Mouse (Mus musculus): ENCODE results near the gene Kcnk13. TPM values are rescaled to one million over a fixed set of nuclear protein-coding genes. Genes with fewer than 3 reads are reported as not detected.

Gene Kcnk13
- 0.23 and 0.43 TPM in 2 replicates for polyA plus RNA-seq (2015; fragmentation: Nextera tagmentation; extraction: Ambion mirVana)

- no peak for ATAC-seq (ENCODE audit: extremely low read depth, insufficient number of reproducible peaks, low FRiP score, low TSS enrichment)
- Histone ChIP-seq H3K4me1 (peaks cover 36% of the 10 kb centered on the region), H3K4me2 (peak within 1 kb of the TSS; percentile 89), H3K9me3 (no peaks in the 10 kb centered on the region), H3K9ac (peak within 1 kb of the TSS; percentile 70), H3K27ac (replicated peaks) (no peak within 1 kb of the TSS), H3K4me3 (peak within 1 kb of the TSS; percentile 59), H3K36me3 (no peaks in the 10 kb centered on the region), H3K27me3 (replicated peaks) (peaks cover 85% of the 10 kb centered on the region)
- WGBS, result 2% methylated on average over 39 of the region's 39 CpGs
These were observed at the start of gene Kcnk13 for GRCm38 (mm10) chr12:99964301-99965202. Gene Kcnk13 (plus strand): TSS chr12:99964499.

- no peaks in the 10 kb centered on the region for H3K9me3 ChIP-seq
- peak overlapping the region; percentile 58 for H3K27ac ChIP-seq (replicated peaks)
- H3K4me2 ChIP-seq, result peak overlapping the region; percentile 43
- H3K36me3 ChIP-seq, result peaks cover 54% of the 10 kb centered on the region
- no peak overlapping the region for H3K4me3 ChIP-seq
- no peak for ATAC-seq (ENCODE audit: extremely low read depth, insufficient number of reproducible peaks, low FRiP score, low TSS enrichment)
- WGBS, result 48% methylated on average over 15 of the region's 15 CpGs
- 0 out of 2 replicates have a peak, but pooled peaks cover 4% of the 10 kb centered on the region for H3K27me3 ChIP-seq (replicated peaks)
- no peak overlapping the region for H3K9ac ChIP-seq
- H3K4me1 ChIP-seq, result peaks cover 28% of the 10 kb centered on the region
These were observed 46.4 kb upstream of the Kcnk13 start for GRCm38 (mm10) chr12:99917800-99918427.

GRCm38 (mm10) chr12:99919636-99920035, 44.7 kb upstream of the Kcnk13 start:
- 83% methylated on average over 3 of the region's 3 CpGs for WGBS
- Histone ChIP-seq H3K9ac (no peak overlapping the region), H3K4me3 (no peak overlapping the region), H3K36me3 (peaks cover 47% of the 10 kb centered on the region), H3K9me3 (no peaks in the 10 kb centered on the region), H3K4me2 (no peak overlapping the region), H3K4me1 (peaks cover 37% of the 10 kb centered on the region), H3K27ac (replicated peaks) (no peak overlapping the region), H3K27me3 (replicated peaks) (0 out of 2 replicates have a peak, but pooled peaks cover 4% of the 10 kb centered on the region)
- no peak for ATAC-seq (ENCODE audit: extremely low read depth, insufficient number of reproducible peaks, low FRiP score, low TSS enrichment)

GRCm38 (mm10) chr12:99921045-99921444, 43.3 kb upstream of the Kcnk13 start:
- no peak overlapping the region for H3K27ac ChIP-seq (replicated peaks)
- ATAC-seq (ENCODE audit: extremely low read depth, insufficient number of reproducible peaks, low FRiP score, low TSS enrichment), result no peak
- 86% methylated on average over 3 of the region's 3 CpGs for WGBS

GRCm38 (mm10) chr12:99923131-99923606, 41.1 kb upstream of the Kcnk13 start:
- H3K4me3 ChIP-seq, result no peak overlapping the region
- no peak overlapping the region for H3K9ac ChIP-seq
- no peak for ATAC-seq (ENCODE audit: extremely low read depth, insufficient number of reproducible peaks, low FRiP score, low TSS enrichment)
- 0 out of 2 replicates have a peak, but pooled peaks cover 4% of the 10 kb centered on the region for H3K27me3 ChIP-seq (replicated peaks)
- H3K27ac ChIP-seq (replicated peaks), result no peak overlapping the region
- 39% methylated on average over 5 of the region's 5 CpGs for WGBS
- peaks cover 17% of the 10 kb centered on the region for H3K4me1 ChIP-seq
- H3K4me2 ChIP-seq, result no peak overlapping the region
- H3K36me3 ChIP-seq, result peaks cover 57% of the 10 kb centered on the region
- no peaks in the 10 kb centered on the region for H3K9me3 ChIP-seq

More at GRCm38 (mm10) chr12:99921045-99921444, 43.3 kb upstream of the Kcnk13 start:
- H3K4me2 ChIP-seq, result no peak overlapping the region
- no peak overlapping the region for H3K4me3 ChIP-seq
- H3K27me3 ChIP-seq (replicated peaks), result 0 out of 2 replicates have a peak, but pooled peaks cover 4% of the 10 kb centered on the region
- H3K9me3 ChIP-seq, result no peaks in the 10 kb centered on the region
- H3K4me1 ChIP-seq, result peaks cover 35% of the 10 kb centered on the region
- H3K9ac ChIP-seq, result no peak overlapping the region
- peaks cover 49% of the 10 kb centered on the region for H3K36me3 ChIP-seq

- Histone ChIP-seq H3K36me3 (peaks cover 57% of the 10 kb centered on the region), H3K4me1 (peaks cover 12% of the 10 kb centered on the region), H3K9me3 (no peaks in the 10 kb centered on the region), H3K27ac (replicated peaks) (no peak overlapping the region), H3K9ac (no peak overlapping the region), H3K4me3 (no peak overlapping the region), H3K27me3 (replicated peaks) (0 out of 2 replicates have a peak, but pooled peaks cover 2% of the 10 kb centered on the region), H3K4me2 (no peak overlapping the region)
- ATAC-seq (ENCODE audit: extremely low read depth, insufficient number of reproducible peaks, low FRiP score, low TSS enrichment), result no peak
- 66% methylated on average over 5 of the region's 5 CpGs for WGBS
These were observed 40.6 kb upstream of the Kcnk13 start for GRCm38 (mm10) chr12:99923703-99924102.

GRCm38 (mm10) chr12:99928311-99928710, 36.0 kb upstream of the Kcnk13 start:
- no peak overlapping the region for H3K9ac ChIP-seq
- H3K27ac ChIP-seq (replicated peaks), result no peak overlapping the region
- no peaks in the 10 kb centered on the region for H3K9me3 ChIP-seq
- 71% methylated on average over 7 of the region's 7 CpGs for WGBS
- peaks cover 55% of the 10 kb centered on the region for H3K36me3 ChIP-seq
- peaks cover 5% of the 10 kb centered on the region for H3K4me1 ChIP-seq
- H3K4me3 ChIP-seq, result no peak overlapping the region
- no peak overlapping the region for H3K4me2 ChIP-seq
- ATAC-seq (ENCODE audit: extremely low read depth, insufficient number of reproducible peaks, low FRiP score, low TSS enrichment), result no peak
- no peaks in the 10 kb centered on the region for H3K27me3 ChIP-seq (replicated peaks)

- no peak for ATAC-seq (ENCODE audit: extremely low read depth, insufficient number of reproducible peaks, low FRiP score, low TSS enrichment)
These were observed 35.1 kb upstream of the Kcnk13 start for GRCm38 (mm10) chr12:99929160-99929559.

GRCm38 (mm10) chr12:99932245-99932644, 32.1 kb upstream of the Kcnk13 start:
- peaks cover 58% of the 10 kb centered on the region for H3K36me3 ChIP-seq
- no peak overlapping the region for H3K4me3 ChIP-seq
- H3K27me3 ChIP-seq (replicated peaks), result no peaks in the 10 kb centered on the region
- no peak overlapping the region for H3K9ac ChIP-seq
- WGBS, result 88% methylated on average over 4 of the region's 4 CpGs
- ATAC-seq (ENCODE audit: extremely low read depth, insufficient number of reproducible peaks, low FRiP score, low TSS enrichment), result no peak
- no peak overlapping the region for H3K27ac ChIP-seq (replicated peaks)
- no peak overlapping the region for H3K4me2 ChIP-seq
- H3K9me3 ChIP-seq, result no peaks in the 10 kb centered on the region
- no peaks in the 10 kb centered on the region for H3K4me1 ChIP-seq

More at GRCm38 (mm10) chr12:99929160-99929559, 35.1 kb upstream of the Kcnk13 start:
- Histone ChIP-seq H3K36me3 (peaks cover 62% of the 10 kb centered on the region), H3K27me3 (replicated peaks) (no peaks in the 10 kb centered on the region), H3K9me3 (no peaks in the 10 kb centered on the region), H3K27ac (replicated peaks) (no peak overlapping the region), H3K4me3 (no peak overlapping the region), H3K4me2 (no peak overlapping the region), H3K9ac (no peak overlapping the region), H3K4me1 (no peaks in the 10 kb centered on the region; the same call in 1 of the 2 replicates)
- WGBS, result 68% methylated on average over 1 of the region's 1 CpGs

- H3K4me2 ChIP-seq, result no peak overlapping the region
- ATAC-seq (ENCODE audit: extremely low read depth, insufficient number of reproducible peaks, low FRiP score, low TSS enrichment), result no peak
These were observed 30.7 kb upstream of the Kcnk13 start for GRCm38 (mm10) chr12:99933630-99934029.

GRCm38 (mm10) chr12:99935403-99935802, 28.9 kb upstream of the Kcnk13 start:
- 89% methylated on average over 8 of the region's 8 CpGs for WGBS
- Histone ChIP-seq H3K36me3 (peaks cover 46% of the 10 kb centered on the region), H3K27me3 (replicated peaks) (no peaks in the 10 kb centered on the region), H3K27ac (replicated peaks) (no peak overlapping the region), H3K9ac (no peak overlapping the region), H3K9me3 (no peaks in the 10 kb centered on the region), H3K4me2 (no peak overlapping the region), H3K4me1 (no peaks in the 10 kb centered on the region; the same call in 1 of the 2 replicates), H3K4me3 (no peak overlapping the region)
- no peak for ATAC-seq (ENCODE audit: extremely low read depth, insufficient number of reproducible peaks, low FRiP score, low TSS enrichment)

More at GRCm38 (mm10) chr12:99933630-99934029, 30.7 kb upstream of the Kcnk13 start:
- Histone ChIP-seq H3K4me3 (no peak overlapping the region), H3K9ac (no peak overlapping the region), H3K27ac (replicated peaks) (no peak overlapping the region), H3K36me3 (peaks cover 51% of the 10 kb centered on the region), H3K4me1 (no peaks in the 10 kb centered on the region), H3K27me3 (replicated peaks) (no peaks in the 10 kb centered on the region), H3K9me3 (no peaks in the 10 kb centered on the region)
- WGBS, result 90% methylated on average over 3 of the region's 3 CpGs
